Mouse (Mus musculus) lung, postnatal 10 days (tissue): ENCODE data around the gene Kcnh7.
A peak's percentile ranks its signal among the peaks of the same experiment; 100 is the strongest.
"Not testable (repeated sequence)": the region's sequence is repeated elsewhere in the genome, so short reads cannot be mapped to it uniquely, and the experiment has no call there.

Experiments
- DNase-seq: peaks from one replicate; pipeline ENCODE4 v3.0.0; 2021

Gene Kcnh7

DNA sequence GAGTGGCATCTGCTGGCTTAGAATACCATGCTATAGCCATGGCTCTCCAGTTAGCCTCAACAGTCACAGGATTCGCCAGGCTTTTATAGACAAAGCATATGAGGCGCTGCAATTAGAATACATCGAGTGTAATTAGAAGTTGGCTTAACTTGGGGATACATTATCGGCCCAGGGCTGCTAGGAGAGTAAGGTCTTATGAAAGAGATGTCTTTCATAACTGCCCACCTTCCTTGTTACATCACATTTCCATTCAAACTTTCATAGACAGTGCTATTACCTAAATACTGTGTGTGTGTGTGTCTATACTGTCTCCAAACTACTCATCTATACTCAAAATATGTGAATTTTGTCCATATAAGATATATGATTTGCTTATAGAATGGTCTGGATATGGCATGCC is 468.8 kb downstream of the Kcnh7 start:
- no peak for DNase-seq

GRCm38 (mm10) chr2:62714362-62714761 is 469.7 kb downstream of the Kcnh7 start:
- DNase-seq: not testable (repeated sequence)

- DNase-seq: no peak
Measured at GRCm38 (mm10) chr2:62709633-62710032, 474.5 kb downstream of the Kcnh7 start.

GRCm38 (mm10) chr2:62706313-62706712 is 477.8 kb downstream of the Kcnh7 start:
- DNase-seq: no peak

DNA sequence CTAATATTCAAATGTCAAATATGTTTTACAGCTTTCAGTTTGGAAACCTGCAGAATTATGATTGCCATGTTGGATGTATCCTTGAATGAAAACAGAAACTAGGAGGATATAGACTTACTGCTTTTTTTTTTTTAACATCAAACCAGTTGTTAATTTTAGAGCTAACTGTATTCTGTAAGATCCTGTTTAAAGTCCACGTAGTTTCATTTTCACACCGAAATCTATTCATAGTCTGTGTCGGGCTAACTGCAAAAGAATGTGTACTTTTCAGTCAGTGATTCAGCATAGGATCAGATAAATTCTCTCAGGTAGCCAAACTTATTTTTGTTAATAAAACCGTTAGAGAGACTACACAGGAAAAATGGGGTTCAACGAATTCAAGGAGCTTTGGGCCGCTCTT is 498.2 kb downstream of the Kcnh7 start:
- no peak for DNase-seq

GRCm38 (mm10) chr2:62684989-62685595 is 499.0 kb downstream of the Kcnh7 start:
- DNase-seq: no peak

DNA sequence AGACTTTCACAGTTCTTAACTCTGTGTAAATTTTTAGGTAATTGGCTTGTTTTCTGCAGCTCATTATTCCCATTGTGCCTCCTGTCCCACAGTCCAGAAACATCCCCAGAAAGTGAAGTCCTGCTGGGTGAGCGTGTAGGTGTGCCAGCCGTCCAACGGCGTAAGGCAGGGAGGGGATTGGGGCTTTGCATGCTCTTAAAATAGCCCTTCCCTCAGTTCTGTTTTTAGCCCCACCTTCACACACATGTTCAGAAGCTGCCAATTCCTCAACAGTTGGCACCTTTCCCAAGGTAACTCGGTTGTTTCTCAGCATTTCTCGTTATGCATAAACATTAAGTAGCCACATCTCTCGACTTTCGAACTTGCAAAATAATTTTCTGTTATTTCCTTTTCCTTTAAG is 502.4 kb downstream of the Kcnh7 start:
- no peak for DNase-seq

GRCm38 (mm10) chr2:62672788-62673187 is 511.3 kb downstream of the Kcnh7 start:
- DNase-seq: no peak

DNA sequence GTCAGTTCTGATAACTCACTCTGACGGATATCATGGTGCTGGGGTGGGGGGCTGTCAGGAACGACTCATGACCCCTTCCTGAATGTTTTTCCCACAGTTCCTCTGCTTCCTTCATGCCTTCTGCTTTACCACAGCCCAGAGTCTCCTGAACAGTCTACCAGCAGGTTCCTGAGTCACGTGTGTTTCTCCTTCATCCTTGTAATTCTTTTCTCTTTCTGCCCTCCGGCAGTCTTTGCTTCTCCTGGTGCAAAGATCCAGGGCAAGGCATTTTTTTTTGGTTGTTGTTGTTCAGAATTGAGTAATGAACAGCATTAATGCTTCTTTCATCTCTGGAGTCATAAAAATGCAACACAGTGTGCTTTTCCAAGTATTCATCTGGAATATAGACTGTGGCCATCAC is 513.3 kb downstream of the Kcnh7 start:
- no peak for DNase-seq

DNA sequence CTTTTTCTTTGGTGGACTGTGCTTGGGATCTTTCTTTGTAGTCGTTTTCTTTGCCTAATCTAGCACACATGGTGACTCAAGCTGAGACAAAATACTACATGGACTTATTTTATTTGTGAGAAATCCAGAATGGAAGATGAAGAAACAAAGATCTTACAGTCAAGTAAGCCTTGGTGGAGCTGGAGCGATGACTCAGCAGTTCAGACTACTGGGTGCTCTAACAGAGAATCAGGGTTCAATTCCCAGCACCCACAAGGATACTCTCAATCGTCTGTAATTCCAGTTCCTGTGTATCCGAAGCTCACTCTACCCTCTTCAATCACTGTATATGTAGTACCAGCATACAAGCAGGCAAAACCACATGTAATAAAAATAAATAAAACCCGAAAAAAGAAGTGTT is 513.8 kb downstream of the Kcnh7 start:
- no peak for DNase-seq

DNA sequence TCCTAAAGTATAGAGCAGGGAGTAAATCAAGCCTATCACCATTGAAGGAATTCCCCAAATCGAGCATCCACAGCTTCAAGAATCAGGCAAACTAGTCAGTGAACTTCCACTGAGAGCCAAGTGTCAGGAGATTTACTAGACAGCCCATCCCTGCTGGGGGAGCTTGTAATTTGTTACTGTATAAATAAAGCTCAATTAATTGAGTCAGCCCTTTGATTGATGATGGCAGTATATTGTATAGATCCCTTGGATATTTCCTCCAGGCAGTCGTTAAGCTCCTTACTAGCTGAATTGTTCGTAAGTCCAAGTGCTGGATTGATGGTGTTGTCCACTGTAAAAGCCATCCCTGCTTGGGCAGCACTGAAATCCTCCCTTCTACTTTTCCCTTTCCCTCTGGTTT is 514.2 kb downstream of the Kcnh7 start:
- DNase-seq: no peak

DNA sequence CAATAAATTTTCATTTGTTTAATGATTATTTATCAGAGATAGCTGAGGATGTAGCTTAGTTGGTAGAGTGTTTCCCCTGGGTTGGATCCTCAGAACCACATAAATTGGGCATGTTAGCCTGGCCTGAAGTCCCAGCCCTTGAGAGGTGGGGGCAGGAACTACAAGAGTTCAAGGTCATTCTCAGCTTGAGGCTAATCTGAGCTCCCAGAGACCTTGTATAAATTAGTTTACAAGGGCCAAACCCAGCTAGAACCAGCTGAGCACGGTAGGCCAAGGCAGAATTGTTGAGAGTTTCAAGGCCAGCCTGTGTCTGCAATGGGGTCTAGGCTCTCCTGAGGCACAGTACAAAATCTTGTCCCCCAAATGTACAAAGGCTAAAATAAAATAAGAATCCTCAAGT is 518.6 kb downstream of the Kcnh7 start:
- no peak for DNase-seq

DNA sequence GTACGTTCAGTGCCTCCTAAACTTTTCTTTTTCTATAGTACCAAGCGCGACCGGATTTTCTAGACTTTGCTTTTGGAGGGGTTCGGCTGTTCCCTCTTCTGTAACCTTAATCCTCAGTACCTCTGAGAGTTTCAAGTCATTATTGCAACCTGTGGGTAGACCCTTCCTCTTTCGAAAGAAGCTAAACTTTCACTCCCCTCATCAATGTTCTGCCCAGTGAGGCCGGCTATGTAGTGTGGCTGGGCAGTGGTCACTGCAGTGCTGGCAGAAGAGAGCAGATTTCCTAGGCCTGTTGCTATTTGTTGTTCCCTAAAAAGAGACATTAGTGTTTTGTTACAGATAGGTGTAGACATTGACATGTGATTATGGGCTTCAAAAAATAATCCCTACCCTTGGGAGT is 519.2 kb downstream of the Kcnh7 start:
- no peak for DNase-seq

- DNase-seq: peak; percentile 80
Measured at GRCm38 (mm10) chr2:62664135-62664670, 519.9 kb downstream of the Kcnh7 start, which contains the start of gene Gca. Gene Gca (plus strand): TSS chr2:62664285.

DNA sequence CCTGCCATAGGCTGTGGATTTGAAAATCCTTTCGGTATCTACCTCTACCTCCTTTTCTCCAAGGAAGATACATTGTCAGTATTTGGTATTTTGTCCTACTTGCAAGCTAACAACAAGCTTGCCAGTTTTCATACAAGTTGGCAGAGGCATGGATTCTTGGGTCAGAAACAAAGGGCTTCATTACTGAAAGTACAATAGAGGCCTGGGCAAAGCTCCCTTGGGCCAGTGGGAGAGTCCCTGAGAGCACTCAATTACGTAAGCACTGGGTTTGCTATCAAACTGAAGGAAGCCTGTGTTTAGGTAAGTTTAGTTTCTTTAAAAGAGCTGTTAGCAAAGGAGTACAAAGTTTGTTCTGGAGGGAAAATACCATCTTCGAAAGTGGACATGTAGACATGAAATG is 521.5 kb downstream of the Kcnh7 start:
- no peak for DNase-seq

DNA sequence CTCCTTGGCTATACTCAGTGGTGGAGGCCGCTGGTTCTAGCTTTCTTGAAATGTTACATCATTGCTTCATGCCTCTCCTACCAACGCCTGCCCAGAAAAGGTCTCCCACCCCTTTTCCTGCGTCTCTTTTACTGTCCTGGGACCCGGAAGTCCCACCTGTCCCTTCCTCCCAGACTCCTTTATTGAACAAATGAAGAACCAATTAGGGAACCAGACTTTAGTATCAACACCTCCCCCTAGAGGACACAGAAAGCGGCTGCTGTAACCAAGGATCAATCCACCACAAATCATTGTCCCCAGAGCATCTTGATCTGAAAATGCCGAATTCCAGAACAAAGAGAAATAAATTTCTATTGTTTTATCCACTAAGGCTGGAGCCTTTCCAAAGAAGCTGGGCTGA is 523.5 kb downstream of the Kcnh7 start:
- no peak for DNase-seq

GRCm38 (mm10) chr2:62656072-62656471 is 528.0 kb downstream of the Kcnh7 start:
- DNase-seq: no peak

- DNase-seq: peak; percentile 63
Measured at GRCm38 (mm10) chr2:62654519-62655338, 529.4 kb downstream of the Kcnh7 start.

GRCm38 (mm10) chr2:62652466-62652865 is 531.6 kb downstream of the Kcnh7 start:
- no peak for DNase-seq

DNA sequence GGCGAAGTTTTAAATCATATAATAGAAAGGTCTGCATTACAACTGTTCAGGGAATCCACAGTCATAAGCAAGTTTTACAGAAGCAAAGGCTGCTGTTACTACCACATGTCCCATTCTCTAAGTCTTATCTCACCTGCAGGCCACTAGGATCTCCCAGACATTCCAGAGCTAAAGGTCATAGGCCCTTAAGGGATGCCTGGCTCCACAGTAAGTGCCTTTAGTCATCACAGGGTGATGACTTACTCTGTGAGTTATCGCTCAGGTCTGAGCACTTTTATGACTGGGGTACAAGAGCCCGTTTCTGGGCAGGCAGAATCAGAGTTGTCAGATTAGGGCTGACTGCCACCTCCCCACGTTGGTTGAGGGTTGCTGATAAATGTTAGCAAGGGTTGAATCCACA is 532.2 kb downstream of the Kcnh7 start:
- DNase-seq: no peak

DNA sequence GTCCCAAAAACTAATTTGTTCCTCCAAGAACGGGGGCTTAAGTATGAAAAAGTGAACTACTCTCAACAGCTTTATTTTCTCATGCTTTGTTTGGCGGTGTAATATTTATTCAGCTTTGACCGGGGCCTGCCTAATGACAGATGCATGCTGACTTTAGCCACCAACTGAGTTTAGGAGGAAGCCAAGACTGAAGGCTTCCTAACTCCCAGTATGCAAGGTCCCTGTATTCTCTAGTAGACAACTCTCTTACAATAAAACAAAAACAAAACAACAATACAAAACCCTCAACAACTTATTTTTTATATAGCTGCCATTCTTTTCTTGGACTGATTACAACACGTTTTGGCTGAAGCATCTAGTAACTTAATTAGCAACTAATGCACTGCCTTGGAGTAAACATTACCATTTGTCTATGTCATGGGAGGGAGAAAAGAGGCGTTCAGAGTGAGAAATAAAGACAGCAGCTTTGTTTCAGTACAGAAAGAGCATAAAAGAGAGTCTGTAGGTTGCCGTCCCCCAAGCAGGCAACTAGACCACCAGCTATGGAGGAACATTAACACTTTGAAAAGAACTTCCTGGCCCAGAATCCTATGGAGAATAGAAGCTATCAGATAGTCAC is 537.3 kb downstream of the Kcnh7 start:
- no peak for DNase-seq

DNA sequence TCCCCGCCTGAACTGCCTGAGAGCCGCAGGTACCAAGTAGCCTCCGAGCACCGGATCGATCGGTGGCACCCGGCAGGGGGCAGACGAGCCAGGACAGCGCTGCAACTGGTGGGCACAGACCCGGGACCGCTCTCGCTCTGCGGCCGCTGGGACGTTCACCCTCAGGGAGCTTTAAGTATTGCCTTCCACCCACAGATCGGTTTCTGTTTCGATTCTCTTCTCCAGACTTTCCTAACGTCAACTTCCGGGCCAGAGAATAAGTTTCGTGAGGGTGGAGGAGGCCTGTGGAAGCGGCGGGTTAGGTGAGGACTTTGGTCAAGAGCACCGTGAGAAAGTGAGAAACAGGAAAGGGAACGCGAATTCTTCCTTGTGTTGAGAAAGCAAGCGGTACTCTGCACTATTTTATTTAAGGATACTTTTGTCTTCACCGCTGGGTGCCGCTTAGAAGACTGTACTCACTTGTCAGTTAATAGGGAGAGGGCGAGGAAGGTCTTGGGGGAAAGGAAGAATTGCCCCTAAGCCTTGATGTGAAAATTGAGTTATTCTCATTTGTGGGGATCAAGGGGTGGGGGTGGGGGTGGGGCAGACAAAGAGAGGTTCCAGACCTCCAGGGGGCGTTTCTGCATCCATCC is 538.0 kb downstream of the Kcnh7 start, which contains the start of gene Ifih1:
Ifih1 (minus strand) TSS at position 242 of the 632 bp plus-strand sequence.
- DNase-seq: peak; percentile 73

GRCm38 (mm10) chr2:62645475-62645874 is 538.6 kb downstream of the Kcnh7 start:
- DNase-seq: peak; percentile 11
